Mouse (Mus musculus) intestine, embryonic 15.5 days (tissue): ENCODE measurements at regions not wholly inside any gene's neighbourhood (a gene's known extent, or its start where the extent isn't known, plus 50 kb on each side); places are given as distances from the start of the nearest gene placed in this dataset.

Source experiments
- ATAC-seq: fragments of 200-750 bp; cut with Nextera tagmentation; 2 replicates; pipeline ENCODE4 v1.8.0; 2017; ENCODE audit warnings: moderate TSS enrichment, moderate library complexity
- H3K27ac ChIP-seq: fragments of 300-500 bp; sonication (generic); 2 replicates; pipeline ENCODE4 v1.5.1; 2015; ENCODE audit warnings: mild to moderate bottlenecking, inconsistent platforms
- H3K27me3 ChIP-seq: fragments of 300-500 bp; sonication (generic); replicated peaks from 2 replicates; pipeline ENCODE4 v1.6.1; 2015; ENCODE audit warnings: inconsistent platforms
- H3K36me3 ChIP-seq: fragments of 300-500 bp; sonication (generic); 2 replicates; pipeline ENCODE4 v1.6.1; 2015; ENCODE audit warnings: inconsistent platforms
- H3K4me1 ChIP-seq: fragments of 300-500 bp; sonication (generic); replicated peaks from 2 replicates; pipeline ENCODE4 v1.6.1; 2015; ENCODE audit warnings: inconsistent platforms
- H3K4me2 ChIP-seq: fragments of 300-500 bp; sonication (generic); replicated peaks from 2 replicates; pipeline ENCODE4 v1.6.1; 2015; ENCODE audit warnings: mild to moderate bottlenecking, inconsistent platforms
- H3K4me3 ChIP-seq: fragments of 300-500 bp; sonication (generic); replicated peaks from 2 replicates; pipeline ENCODE4 v1.5.1; 2015; ENCODE audit warnings: inconsistent platforms
- H3K9ac ChIP-seq: fragments of 300-500 bp; sonication (generic); 2 replicates; pipeline ENCODE4 v1.6.1; 2015; ENCODE audit warnings: inconsistent platforms
- H3K9me3 ChIP-seq: fragments of 300-500 bp; sonication (generic); 2 replicates; pipeline ENCODE4 v1.6.1; 2016; ENCODE audit warnings: inconsistent platforms
- WGBS: fragments of 180-500 bp; shearing (Covaris S2); methylation state at CpG from one replicate; pipeline ENCODE4 v1.1.7; 2015; 5-methylcytosine and 5-hydroxymethylcytosine counted together

- no peak overlapping the region for H3K27ac ChIP-seq
- WGBS, result 31% methylated on average over 25 of the region's 25 CpGs
- ATAC-seq, result peak; percentile 90
- H3K27me3 ChIP-seq, result peaks cover 13% of the 10 kb centered on the region; the same call in 1 of the 2 replicates
- H3K4me3 ChIP-seq, result peak overlapping the region; percentile 22
- H3K4me1 ChIP-seq, result peaks cover 13% of the 10 kb centered on the region; the same call in 1 of the 2 replicates
- H3K4me2 ChIP-seq, result peak overlapping the region; percentile 56
- H3K9me3 ChIP-seq, result no peaks in the 10 kb centered on the region
- H3K36me3 ChIP-seq, result no peaks in the 10 kb centered on the region
- H3K9ac ChIP-seq, result peak overlapping the region; percentile 8
Measured at GRCm38 (mm10) chr17:45318211-45319076, 115.1 kb downstream of the Cdc5l start.

- ATAC-seq, result peak; percentile 41; the same call in 1 of the 2 replicates
- Histone ChIP-seq H3K9ac (no peak overlapping the region), H3K4me1 (peaks cover 4% of the 10 kb centered on the region; the same call in 1 of the 2 replicates), H3K4me2 (no peak overlapping the region), H3K4me3 (no peak overlapping the region), H3K27ac (no peak overlapping the region), H3K9me3 (no peaks in the 10 kb centered on the region), H3K36me3 (no peaks in the 10 kb centered on the region), H3K27me3 (0 out of 2 replicates have a peak, but pooled peaks cover 8% of the 10 kb centered on the region)
- WGBS, result 53% methylated on average over 5 of the region's 5 CpGs
Measured at GRCm38 (mm10) chr17:45312510-45313266, 120.8 kb downstream of the Cdc5l start.

- Histone ChIP-seq H3K4me2 (no peak overlapping the region), H3K27ac (no peak overlapping the region), H3K9me3 (no peaks in the 10 kb centered on the region), H3K36me3 (no peaks in the 10 kb centered on the region), H3K9ac (no peak overlapping the region), H3K4me3 (no peak overlapping the region), H3K27me3 (peaks cover 4% of the 10 kb centered on the region; the same call in 1 of the 2 replicates), H3K4me1 (no peaks in the 10 kb centered on the region)
- 45% methylated on average over 7 of the region's 7 CpGs for WGBS
- ATAC-seq, result no peak
Measured at GRCm38 (mm10) chr17:45306506-45306905, 127.0 kb downstream of the Cdc5l start.

DNA sequence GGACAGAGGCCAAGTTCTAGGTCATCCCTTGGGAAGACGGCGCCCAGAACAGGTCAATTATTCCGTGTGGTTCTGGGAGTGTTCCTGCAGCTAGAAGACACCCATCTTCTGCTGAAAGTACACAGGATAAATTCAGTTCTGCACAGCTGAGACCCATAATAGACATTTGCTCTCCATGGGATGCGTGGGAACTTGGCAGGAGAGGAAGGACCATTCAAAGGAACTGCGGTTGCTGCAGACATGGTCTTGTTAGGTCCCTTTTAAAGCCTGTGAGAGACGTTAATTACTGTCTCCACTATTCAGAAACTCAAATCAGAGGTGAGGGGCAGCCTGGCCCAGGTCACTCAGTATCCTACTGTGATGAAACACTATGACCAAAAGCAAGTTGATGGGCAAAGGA is 130.4 kb downstream of the Cdc5l start:
- 78% methylated on average over 6 of the region's 6 CpGs for WGBS
- no peak for ATAC-seq

GRCm38 (mm10) chr17:45298355-45298754 is 135.2 kb downstream of the Cdc5l start:
- no peak overlapping the region for H3K27ac ChIP-seq
- ATAC-seq, result no peak
- no peaks in the 10 kb centered on the region for H3K36me3 ChIP-seq
- no peak overlapping the region for H3K4me3 ChIP-seq
- no peak overlapping the region for H3K4me2 ChIP-seq
- H3K9me3 ChIP-seq, result no peaks in the 10 kb centered on the region
- H3K4me1 ChIP-seq, result 0 out of 2 replicates have a peak, but pooled peaks cover 5% of the 10 kb centered on the region
- WGBS, result 24% methylated on average over 4 of the region's 4 CpGs
- no peaks in the 10 kb centered on the region for H3K27me3 ChIP-seq
- no peak overlapping the region for H3K9ac ChIP-seq

More for the DNA sequence above, 130.4 kb downstream of the Cdc5l start:
- Histone ChIP-seq H3K9me3 (no peaks in the 10 kb centered on the region), H3K4me2 (no peak overlapping the region), H3K36me3 (no peaks in the 10 kb centered on the region), H3K4me3 (no peak overlapping the region), H3K9ac (no peak overlapping the region), H3K27ac (no peak overlapping the region), H3K4me1 (0 out of 2 replicates have a peak, but pooled peaks cover 4% of the 10 kb centered on the region), H3K27me3 (no peaks in the 10 kb centered on the region; the same call in 1 of the 2 replicates)

- no peak overlapping the region for H3K9ac ChIP-seq
- 0 out of 2 replicates have a peak, but pooled peaks cover 5% of the 10 kb centered on the region for H3K4me1 ChIP-seq
- no peaks in the 10 kb centered on the region for H3K27me3 ChIP-seq
- no peak for ATAC-seq
- WGBS, result 57% methylated on average over 3 of the region's 3 CpGs
- H3K27ac ChIP-seq, result no peak overlapping the region
- H3K4me2 ChIP-seq, result no peak overlapping the region
- no peaks in the 10 kb centered on the region for H3K9me3 ChIP-seq
- H3K4me3 ChIP-seq, result no peak overlapping the region
- H3K36me3 ChIP-seq, result no peaks in the 10 kb centered on the region
Measured at GRCm38 (mm10) chr17:45297860-45298259, 135.7 kb downstream of the Cdc5l start.

GRCm38 (mm10) chr17:45296363-45296762 is 137.2 kb downstream of the Cdc5l start:
- no peak for ATAC-seq
- Histone ChIP-seq H3K4me2 (no peak overlapping the region), H3K36me3 (no peaks in the 10 kb centered on the region), H3K27ac (no peak overlapping the region), H3K9me3 (no peaks in the 10 kb centered on the region), H3K27me3 (no peaks in the 10 kb centered on the region), H3K4me1 (0 out of 2 replicates have a peak, but pooled peaks cover 5% of the 10 kb centered on the region), H3K9ac (no peak overlapping the region), H3K4me3 (no peak overlapping the region)
- WGBS, result 88% methylated on average over 1 of the region's 1 CpGs

- H3K9ac ChIP-seq, result no peak overlapping the region
- 70% methylated on average over 4 of the region's 4 CpGs for WGBS
- no peak overlapping the region for H3K27ac ChIP-seq
- no peak overlapping the region for H3K4me2 ChIP-seq
- no peaks in the 10 kb centered on the region for H3K27me3 ChIP-seq
- no peaks in the 10 kb centered on the region for H3K9me3 ChIP-seq
- no peak for ATAC-seq
- H3K4me3 ChIP-seq, result no peak overlapping the region
- H3K4me1 ChIP-seq, result 0 out of 2 replicates have a peak, but pooled peaks cover 5% of the 10 kb centered on the region
- no peaks in the 10 kb centered on the region for H3K36me3 ChIP-seq
Measured at GRCm38 (mm10) chr17:45294886-45295285, 138.7 kb downstream of the Cdc5l start.

DNA sequence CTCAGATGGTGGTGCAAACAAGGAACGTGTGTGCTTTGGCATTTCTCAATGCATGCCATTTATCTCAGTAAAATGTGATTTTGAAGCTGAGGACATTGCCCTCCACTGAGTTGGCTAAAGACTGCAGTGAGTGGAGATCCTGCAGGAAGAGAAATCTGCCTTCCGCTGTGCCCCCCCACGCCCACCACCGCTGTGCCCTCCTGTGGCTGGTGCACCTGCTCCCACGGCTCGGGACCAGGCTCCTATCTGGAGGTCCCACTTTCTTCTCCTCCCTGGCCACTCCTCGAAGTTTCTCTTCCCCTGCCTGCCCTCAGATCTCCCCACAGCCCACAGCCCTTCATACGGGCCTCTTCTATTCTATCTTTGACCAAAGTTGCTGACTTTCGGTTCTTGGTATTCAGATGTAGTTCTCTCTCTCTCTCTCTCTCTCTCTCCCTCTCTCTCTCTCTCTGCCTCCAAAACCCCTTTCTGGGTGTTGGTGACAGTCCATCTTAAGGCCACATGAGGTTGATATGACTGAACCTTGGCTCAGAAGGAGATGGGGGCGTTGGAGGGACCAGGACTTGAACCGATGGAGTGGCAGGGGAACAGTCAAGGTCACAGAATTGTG is 139.2 kb downstream of the Cdc5l start:
- no peaks in the 10 kb centered on the region for H3K27me3 ChIP-seq
- H3K27ac ChIP-seq, result no peak overlapping the region
- H3K4me2 ChIP-seq, result no peak overlapping the region
- 0 out of 2 replicates have a peak, but pooled peaks cover 5% of the 10 kb centered on the region for H3K4me1 ChIP-seq
- H3K4me3 ChIP-seq, result no peak overlapping the region
- 88% methylated on average over 11 of the region's 11 CpGs for WGBS
- ATAC-seq, result no peak
- no peaks in the 10 kb centered on the region for H3K9me3 ChIP-seq
- no peaks in the 10 kb centered on the region for H3K36me3 ChIP-seq
- H3K9ac ChIP-seq, result no peak overlapping the region

DNA sequence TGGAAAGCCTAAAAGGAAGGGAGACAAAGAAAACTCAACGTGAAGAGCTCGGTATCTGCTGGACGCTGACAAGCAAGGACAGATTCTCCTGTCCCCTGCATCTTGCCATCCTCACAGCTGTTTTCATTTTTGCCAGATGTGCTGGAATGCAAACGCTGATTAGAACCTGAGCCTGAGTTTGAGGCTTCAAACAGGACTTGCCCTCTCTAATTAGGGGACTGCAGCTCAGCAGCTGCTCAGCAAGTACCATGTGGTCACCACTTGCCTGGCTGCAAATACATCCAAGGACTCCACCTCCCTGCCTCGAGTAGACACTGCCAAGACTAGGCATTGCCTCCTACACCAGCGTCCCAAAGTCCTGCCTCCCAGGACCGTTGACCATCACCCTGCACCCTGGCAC is 140.7 kb downstream of the Cdc5l start:
- Histone ChIP-seq H3K36me3 (no peaks in the 10 kb centered on the region), H3K27me3 (no peaks in the 10 kb centered on the region), H3K4me2 (no peak overlapping the region), H3K4me1 (no peaks in the 10 kb centered on the region), H3K4me3 (no peak overlapping the region), H3K9ac (no peak overlapping the region), H3K9me3 (no peaks in the 10 kb centered on the region), H3K27ac (no peak overlapping the region)
- 81% methylated on average over 7 of the region's 7 CpGs for WGBS
- ATAC-seq, result no peak

- WGBS, result 85% methylated on average over 5 of the region's 5 CpGs
- no peak overlapping the region for H3K27ac ChIP-seq
- H3K9ac ChIP-seq, result no peak overlapping the region
- no peaks in the 10 kb centered on the region for H3K27me3 ChIP-seq
- ATAC-seq, result no peak
- H3K36me3 ChIP-seq, result no peaks in the 10 kb centered on the region
- no peaks in the 10 kb centered on the region for H3K4me1 ChIP-seq
- H3K4me2 ChIP-seq, result no peak overlapping the region
- no peak overlapping the region for H3K4me3 ChIP-seq
- no peaks in the 10 kb centered on the region for H3K9me3 ChIP-seq
Measured at GRCm38 (mm10) chr17:45291052-45291451, 142.5 kb downstream of the Cdc5l start.

DNA sequence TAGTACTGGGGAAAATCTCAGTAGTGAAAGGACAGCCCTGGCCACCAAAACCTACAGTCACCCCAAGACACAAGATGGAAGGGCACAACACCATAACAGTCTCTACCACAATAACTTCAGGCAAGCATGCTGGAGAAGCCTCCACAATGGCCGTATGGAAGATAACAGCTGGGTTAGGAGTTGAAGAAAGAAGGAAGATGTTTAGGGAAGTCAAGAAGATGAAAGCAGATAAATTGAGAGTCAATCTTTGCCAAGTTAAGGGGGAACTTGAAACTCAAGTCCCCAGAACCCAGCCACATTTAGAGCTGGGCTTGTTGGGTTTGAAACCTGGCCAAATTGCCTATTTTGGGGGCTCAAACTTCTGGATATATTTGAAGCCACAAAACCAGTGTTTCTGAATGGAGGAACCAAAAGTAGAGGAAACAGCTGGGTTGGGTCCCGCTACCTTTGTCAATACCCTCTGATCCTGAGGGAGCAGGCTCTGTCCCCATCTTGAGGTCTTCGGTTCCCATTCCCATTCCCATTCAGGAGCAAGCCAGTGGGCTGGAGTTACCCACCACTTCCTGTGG is 147.8 kb downstream of the Cdc5l start:
- 91% methylated on average over 3 of the region's 3 CpGs for WGBS
- Histone ChIP-seq H3K4me3 (no peak overlapping the region), H3K27ac (no peak overlapping the region), H3K9me3 (no peaks in the 10 kb centered on the region), H3K27me3 (no peaks in the 10 kb centered on the region), H3K4me2 (no peak overlapping the region), H3K9ac (no peak overlapping the region), H3K4me1 (no peaks in the 10 kb centered on the region), H3K36me3 (no peaks in the 10 kb centered on the region)
- no peak for ATAC-seq
